17 mouse cellular contexts compared by ENCODE assay signal in genomic region chr19:42216699-42217373, GRCm38 (mm10). TPM values are rescaled to one million over a fixed set of nuclear protein-coding genes. Genes with fewer than 3 reads are reported as not detected.
DNase-seq lines count a peak whose midpoint lies in the region; ATAC-seq lines count a peak whose summit lies in the region.
"Had no signal": no experiment of that assay in that cellular context is flagged by ENCODE, and none has a peak within 500 bp of the region (broad histone marks: within the 10 kb centered on the region; RNA-seq: fewer than 3 reads in every experiment).

No protein-coding gene starts in this region.

- no peak overlapping the region for H3K4me3 ChIP-seq in forebrain, embryonic 15.5 days
- H3K4me3 ChIP-seq in forebrain, embryonic 10.5 days, result no peak overlapping the region
- H3K4me3 ChIP-seq in hindbrain, embryonic 16.5 days (ENCODE audit: low read length), result no peak overlapping the region
- H3K4me3 ChIP-seq: layer of hippocampus, adult 2 months; left cerebral cortex, adult 2 months; limb, embryonic 12.5 days; liver, embryonic 12.5 days had no signal

- H3K4me2 ChIP-seq in forebrain, embryonic 15.5 days (replicated peaks), result no peak overlapping the region
- H3K4me2 ChIP-seq in hindbrain, embryonic 16.5 days (ENCODE audit: low read length), result no peak overlapping the region
- H3K4me2 ChIP-seq: heart, embryonic 11.5 days; limb, embryonic 12.5 days; liver, embryonic 12.5 days had no signal

- no peaks in the 10 kb centered on the region for H3K27me3 ChIP-seq in forebrain, embryonic 15.5 days
- peaks cover 4% of the 10 kb centered on the region; the same call in 1 of the 2 replicates for H3K27me3 ChIP-seq in forebrain, embryonic 10.5 days (ENCODE audit: poor library complexity, severe bottlenecking)
- no peaks in the 10 kb centered on the region for H3K27me3 ChIP-seq in hindbrain, embryonic 16.5 days (replicated peaks; ENCODE audit: control insufficient read depth, insufficient read depth, low read length)

- no peak overlapping the region for H3K27ac ChIP-seq in forebrain, embryonic 15.5 days (replicated peaks)
- H3K27ac ChIP-seq in forebrain, embryonic 10.5 days, result no peak overlapping the region
- H3K27ac ChIP-seq in hindbrain, embryonic 16.5 days (ENCODE audit: low read depth, low read length), result no peak overlapping the region
- H3K27ac ChIP-seq: layer of hippocampus, adult 2 months; left cerebral cortex, adult 2 months; limb, embryonic 12.5 days; liver, embryonic 12.5 days had no signal

- intact Hi-C loops in left cerebral cortex, postnatal 10 days (cut with DNase I), result loop anchor here (5.0 kb wide), 2 partner anchors 40 to 55 kb away; no protein-coding TSS in a partner anchor

- WGBS in forebrain, embryonic 15.5 days, result 74% methylated on average over 7 of the region's 7 CpGs
- 82% methylated on average over 7 of the region's 7 CpGs for WGBS in forebrain, embryonic 10.5 days
- WGBS in hindbrain, embryonic 16.5 days, result 73% methylated on average over 7 of the region's 7 CpGs

- no peaks in the 10 kb centered on the region for H3K9me3 ChIP-seq in forebrain, embryonic 15.5 days
- H3K9me3 ChIP-seq in forebrain, embryonic 10.5 days, result no peaks in the 10 kb centered on the region
- H3K9me3 ChIP-seq in hindbrain, embryonic 16.5 days (ENCODE audit: control insufficient read depth, low read length), result no peaks in the 10 kb centered on the region
- H3K9me3 ChIP-seq: limb, embryonic 12.5 days; liver, embryonic 12.5 days had no signal

- DNase-seq in forebrain, embryonic 10.5 days (ENCODE audit: extremely low spot score, low spot score), result no peak
- peak; percentile 16 for DNase-seq in lung, postnatal 10 days
- no peak for DNase-seq in lung, postnatal 25 days (ENCODE audit: low spot score)
- peak; percentile 36 for DNase-seq in cerebellum, adult 9-10 months
- no peak for DNase-seq in layer of hippocampus, adult 9-10 months (ENCODE audit: low spot score)
- DNase-seq in left cerebral cortex, postnatal 10 days (ENCODE audit: extremely low spot score in 1 of 2, low spot score in 2 of 2), result no peak
- DNase-seq: kidney, adult 8-10 months; kidney, postnatal 14 days; lung, adult 2 months; lung, postnatal 4 days had no signal

- peak; percentile 53; the same call in 1 of the 2 replicates for ATAC-seq in forebrain, embryonic 15.5 days (replicated peaks)
- ATAC-seq in hindbrain, embryonic 16.5 days, result peak; percentile 60
- ATAC-seq: liver, embryonic 12.5 days had no signal

- no peaks in the 10 kb centered on the region for H3K36me3 ChIP-seq in forebrain, embryonic 15.5 days
- H3K36me3 ChIP-seq in forebrain, embryonic 10.5 days (replicated peaks), result no peaks in the 10 kb centered on the region
- no peaks in the 10 kb centered on the region for H3K36me3 ChIP-seq in hindbrain, embryonic 16.5 days (ENCODE audit: control insufficient read depth, insufficient read depth, low read length)
- H3K36me3 ChIP-seq: limb, embryonic 12.5 days; liver, embryonic 12.5 days had no signal

- H3K9ac ChIP-seq in forebrain, embryonic 15.5 days (replicated peaks), result no peak overlapping the region
- H3K9ac ChIP-seq in hindbrain, embryonic 16.5 days (ENCODE audit: low read depth, low read length), result no peak overlapping the region
- H3K9ac ChIP-seq: limb, embryonic 12.5 days; liver, embryonic 12.5 days had no signal

- H3K4me1 ChIP-seq in forebrain, embryonic 15.5 days, result no peaks in the 10 kb centered on the region
- peaks cover 15% of the 10 kb centered on the region for H3K4me1 ChIP-seq in forebrain, embryonic 10.5 days
- H3K4me1 ChIP-seq in hindbrain, embryonic 16.5 days (ENCODE audit: control insufficient read depth, insufficient read depth, low read depth, low read length), result no peaks in the 10 kb centered on the region
- H3K4me1 ChIP-seq: limb, embryonic 12.5 days; liver, embryonic 12.5 days had no signal

RNA-seq across cellular contexts. Expression of gene Sfrp5, which starts 14.8 kb away (rescaled TPM):
- 0.54 and 0.78 TPM in 2 replicates for polyA plus RNA-seq in forebrain, embryonic 15.5 days (2015; fragmentation: Nextera tagmentation; extraction: Ambion mirVana)
- polyA plus RNA-seq in forebrain, embryonic 10.5 days (2016; fragmentation: Nextera tagmentation; extraction: Ambion mirVana), result 0.14 TPM in 1 of 2 replicates, not detected in the other
- polyA plus RNA-seq in hindbrain, embryonic 16.5 days (2015; fragmentation: Nextera tagmentation; extraction: Ambion mirVana), result 2.7 and 3.5 TPM in 2 replicates
- total RNA-seq in left cerebral cortex, postnatal 10 days (2021), result under 1 TPM in 1 of 2 experiments, not detected in 1; 0.30 TPM

RNA-seq across cellular contexts. Expression of gene Golga7b, which starts 30.5 kb away (rescaled TPM):
- 28.6 and 31.5 TPM in 2 replicates for polyA plus RNA-seq in forebrain, embryonic 15.5 days (2015; fragmentation: Nextera tagmentation; extraction: Ambion mirVana)
- polyA plus RNA-seq in forebrain, embryonic 10.5 days (2016; fragmentation: Nextera tagmentation; extraction: Ambion mirVana), result 0.59 and 1.0 TPM in 2 replicates
- polyA plus RNA-seq in hindbrain, embryonic 16.5 days (2015; fragmentation: Nextera tagmentation; extraction: Ambion mirVana), result 69.5 and 73.9 TPM in 2 replicates
- total RNA-seq in left cerebral cortex, postnatal 10 days (2021), result 100 to 1,000 TPM; 137 to 138 TPM

RNA-seq across cellular contexts. Expression of gene Zfyve27, which starts 53.1 kb away (rescaled TPM):
- polyA plus RNA-seq in forebrain, embryonic 15.5 days (2015; fragmentation: Nextera tagmentation; extraction: Ambion mirVana), result 64.1 and 64.8 TPM in 2 replicates
- polyA plus RNA-seq in forebrain, embryonic 10.5 days (2016; fragmentation: Nextera tagmentation; extraction: Ambion mirVana), result 27.0 and 30.3 TPM in 2 replicates
- polyA plus RNA-seq in hindbrain, embryonic 16.5 days (2015; fragmentation: Nextera tagmentation; extraction: Ambion mirVana), result 56.4 and 62.4 TPM in 2 replicates
- total RNA-seq in left cerebral cortex, postnatal 10 days (2021), result 100 to 1,000 TPM in 1 of 2 experiments, 10 to 100 TPM in 1; 93.9 to 100 TPM

Comparison
In these comparisons a context has a peak if more than half of its experiments do, and no peak if none do; other contexts are left out.
1. DNase-seq: peak in lung, postnatal 10 days (single experiment) and cerebellum, adult 9-10 months (single experiment); none in forebrain, embryonic 10.5 days (single experiment), lung, postnatal 25 days (single experiment), layer of hippocampus, adult 9-10 months (single experiment) and left cerebral cortex, postnatal 10 days (0 of 2).
2. RNA of gene Golga7b, which starts 30.5 kb away (polyA plus RNA-seq): 69.5 to 73.9 TPM in hindbrain, embryonic 16.5 days and 28.6 to 31.5 TPM in forebrain, embryonic 15.5 days; 0.59 to 1.0 TPM in forebrain, embryonic 10.5 days; every median in the first group is over 10 times any median in the second.